Mouse (Mus musculus) liver, embryonic 14.5 days (tissue): ENCODE measurements around the gene Herpud2.

Experiments used
- CTCF ChIP-seq: IDR thresholded peaks from 2 replicates; pipeline ENCODE4 v1.5.1; 2016; ENCODE audit warnings: antibody characterized with exemption, low read depth, control low read depth
- EP300 ChIP-seq: IDR thresholded peaks from 2 replicates; pipeline ENCODE4 v1.6.1; 2016; ENCODE audit warnings: antibody characterized with exemption, low read depth

DNA sequence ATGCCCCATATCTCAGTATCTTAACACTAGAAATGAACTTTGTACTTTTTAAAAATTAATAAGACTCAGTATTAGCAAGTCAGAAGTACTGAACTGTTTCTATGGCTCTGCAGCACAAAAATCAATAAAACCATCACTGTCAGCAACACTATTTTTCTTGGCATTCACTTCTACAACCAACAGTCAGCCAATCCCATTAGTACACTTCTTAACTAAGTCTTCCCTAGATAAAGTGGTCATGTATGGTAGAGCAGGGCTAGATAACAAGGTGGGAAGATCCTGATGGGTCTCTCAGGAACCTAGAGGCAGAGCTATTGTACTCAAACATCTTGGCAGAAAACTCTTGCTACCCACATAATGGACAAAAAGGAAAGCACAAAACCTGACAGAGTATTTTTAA lies 7.7 kb downstream of the Herpud2 start:
- no peak for TF ChIP-seq CTCF
- TF ChIP-seq EP300: no peak
